Mouse (Mus musculus): ENCODE data around the gene Acrbp.

DNA sequence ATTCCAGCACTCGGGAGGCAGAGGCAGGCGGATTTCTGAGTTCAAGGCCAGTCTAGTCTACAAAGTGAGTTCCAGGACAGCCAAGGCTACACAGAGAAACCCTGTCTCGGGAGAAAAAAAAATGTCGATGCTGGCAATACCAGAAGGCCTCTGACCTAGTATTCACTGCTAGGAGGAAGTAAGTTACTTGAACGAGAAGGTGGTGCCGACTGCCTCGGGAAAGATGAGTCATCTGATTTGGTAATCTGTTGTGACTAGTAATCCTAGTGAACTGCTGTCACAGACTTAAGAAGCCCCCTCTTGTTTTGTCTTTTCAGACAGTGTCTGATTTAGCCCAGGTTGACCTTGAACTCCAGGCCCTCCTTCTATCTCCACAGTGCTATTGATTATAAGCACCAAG, 8.4 kb upstream of the Acrbp start:
- TF ChIP-seq CTCF (IDR thresholded peaks at IDR 0.05): no peak
- TF ChIP-seq EP300 (IDR thresholded peaks at IDR 0.05): no peak
